Mouse (Mus musculus) MEL-GATA-1-ER (cell line): ENCODE results near the gene Dnajc6.

Experiments
- DNase-seq: peaks from one replicate; pipeline ENCODE4 v3.0.0-alpha.2; 2012; ENCODE audit warnings: low read depth; ENCODE audit errors: extremely low read depth

Gene Dnajc6

DNA sequence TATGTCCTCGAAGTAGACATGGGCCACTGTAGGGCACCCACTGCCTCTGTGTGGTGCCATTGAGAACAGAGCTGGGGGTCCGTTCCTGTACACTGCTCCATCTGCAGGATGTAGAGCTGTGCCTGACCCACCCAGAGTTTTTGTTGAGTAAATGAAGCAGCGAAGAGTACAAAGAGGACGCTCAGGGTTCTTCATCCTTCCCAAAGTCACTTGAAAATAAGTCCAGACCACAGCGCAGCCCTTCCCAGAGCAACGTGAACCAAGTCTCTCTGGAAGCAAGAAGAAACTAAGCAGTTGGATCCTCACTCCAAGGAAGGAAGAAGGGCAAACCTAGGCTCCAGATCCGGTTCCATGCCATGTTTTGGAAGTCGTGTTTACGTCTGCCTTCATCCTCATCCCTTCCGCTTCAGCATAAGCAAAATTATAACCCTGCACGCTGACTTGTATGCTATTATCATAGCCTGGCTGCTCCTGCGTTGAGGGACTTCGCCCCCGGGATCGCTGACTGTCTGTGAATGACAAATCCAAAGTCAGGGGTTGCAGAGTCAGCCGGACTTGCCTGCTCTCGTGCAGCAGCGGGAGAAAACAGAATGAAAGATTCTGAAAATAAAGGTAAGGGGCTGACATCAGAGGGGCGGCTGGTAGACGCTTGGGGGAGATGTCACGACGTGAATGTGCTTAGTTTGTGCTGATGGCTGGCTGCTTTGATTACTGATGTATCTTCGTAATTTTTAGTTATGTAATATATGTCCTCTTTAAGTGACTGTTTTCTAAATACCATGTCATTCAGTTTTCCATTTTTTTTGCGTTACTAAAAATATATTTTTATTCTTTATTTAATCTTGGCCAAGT, 11.3 kb downstream of the Dnajc6 start:
- peak; percentile 76 for DNase-seq

DNA sequence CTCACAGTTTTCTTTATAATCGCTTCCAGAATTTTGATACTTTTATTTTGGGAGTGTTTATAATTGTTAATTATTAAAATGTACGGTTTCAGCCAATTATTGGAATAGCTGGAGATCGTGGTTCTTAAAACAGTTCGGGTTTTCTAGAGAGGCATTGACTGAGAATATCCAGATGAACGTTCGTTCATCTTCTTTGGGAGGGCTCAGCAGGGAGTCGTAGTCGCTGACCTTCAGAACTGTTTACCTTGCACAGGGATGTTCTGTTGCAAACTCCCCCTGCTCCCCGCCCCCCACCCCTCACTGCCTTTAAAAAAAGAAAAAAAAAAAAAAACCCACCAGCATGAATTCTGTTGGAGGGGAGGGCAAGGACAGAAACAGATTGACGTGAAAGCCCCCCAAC, 12.0 kb downstream of the Dnajc6 start:
- DNase-seq: no peak

DNA sequence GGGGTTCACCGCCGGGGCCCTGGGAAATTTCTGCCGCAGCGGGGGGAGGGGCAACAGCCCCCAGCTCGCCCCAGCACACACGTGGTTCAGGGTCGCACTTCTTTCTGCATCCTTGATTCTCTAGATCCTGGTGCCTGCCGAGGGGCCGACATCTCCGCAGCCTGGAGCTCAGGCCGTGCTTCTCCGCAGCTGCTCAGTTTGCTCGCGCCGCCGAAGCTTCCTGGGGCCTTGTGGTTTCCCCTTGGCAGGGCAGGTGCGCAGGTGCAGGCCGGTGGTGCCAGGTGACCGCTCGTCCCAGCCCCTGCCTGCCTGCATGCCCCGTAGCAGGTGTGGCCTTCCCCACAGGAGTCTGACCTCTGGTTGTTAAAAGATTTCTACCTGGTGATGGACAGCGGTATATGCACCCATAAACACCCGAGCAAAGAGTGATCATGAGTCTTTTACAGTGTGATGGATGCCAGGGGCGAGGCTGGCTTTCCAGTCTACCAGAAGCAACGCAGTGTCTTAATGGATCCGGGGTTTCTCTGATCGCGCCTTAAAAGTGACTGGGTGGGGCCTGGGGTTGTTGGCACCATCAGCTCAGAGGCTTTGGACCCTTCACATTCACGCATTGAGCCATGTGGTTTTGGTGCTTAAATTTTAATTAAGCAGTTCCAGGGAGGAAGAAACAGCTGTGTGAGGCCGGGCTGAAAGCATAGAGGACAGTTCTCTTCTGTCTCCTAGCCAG, 12.6 kb downstream of the Dnajc6 start:
- DNase-seq: peak; percentile 44

DNA sequence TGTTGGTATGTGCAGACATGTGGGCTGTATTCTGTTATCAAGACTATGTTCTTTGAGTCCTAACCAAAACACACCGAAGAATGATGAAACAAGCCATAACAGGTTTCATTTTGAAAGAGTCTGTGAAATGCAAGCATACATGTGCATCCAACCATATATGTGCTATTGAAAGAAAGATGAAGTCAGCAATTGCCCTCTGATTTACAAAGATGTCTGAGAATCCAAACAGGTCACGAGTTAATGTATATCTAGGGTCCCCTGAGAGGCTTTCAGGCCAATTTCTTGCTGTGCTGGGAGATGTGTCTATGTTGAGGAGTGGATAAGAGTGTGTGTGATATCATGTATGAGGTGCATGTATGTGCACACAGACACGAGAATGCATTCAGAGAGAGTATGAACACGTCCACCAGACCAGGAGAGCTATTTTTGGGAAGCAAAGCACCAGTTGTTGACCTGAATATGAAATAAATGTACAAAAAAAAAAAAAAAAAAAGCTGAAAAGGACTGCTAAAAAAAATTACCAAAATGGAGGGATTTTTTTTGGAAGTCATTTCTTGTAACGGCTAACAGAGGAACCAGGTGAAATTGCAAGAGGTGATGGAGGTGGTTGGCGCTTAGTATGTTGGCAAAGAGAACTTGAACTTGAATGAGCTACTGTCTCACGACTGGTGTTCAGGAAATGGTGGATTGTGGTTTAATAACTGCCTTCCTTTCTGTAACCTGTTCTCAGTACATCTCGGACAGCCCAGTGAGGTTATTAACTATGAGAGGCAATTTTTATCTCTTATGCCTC, 13.9 kb downstream of the Dnajc6 start:
- peak; percentile 47 for DNase-seq

DNA sequence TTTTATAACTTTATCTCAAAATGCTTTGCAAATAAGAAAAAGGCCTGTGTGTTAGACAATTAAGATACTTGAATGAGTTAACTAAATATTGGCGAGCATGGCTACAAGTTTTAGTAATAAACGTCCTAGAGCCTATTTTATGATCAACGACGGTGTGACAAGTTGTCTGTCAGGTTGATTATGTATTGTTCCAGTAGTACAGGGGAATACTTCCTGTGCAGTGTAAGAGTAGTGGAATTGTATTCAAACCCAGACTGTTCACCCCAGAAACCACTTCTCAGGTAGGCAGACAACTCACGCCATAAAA, 14.4 kb downstream of the Dnajc6 start:
- peak; percentile 49 for DNase-seq

DNA sequence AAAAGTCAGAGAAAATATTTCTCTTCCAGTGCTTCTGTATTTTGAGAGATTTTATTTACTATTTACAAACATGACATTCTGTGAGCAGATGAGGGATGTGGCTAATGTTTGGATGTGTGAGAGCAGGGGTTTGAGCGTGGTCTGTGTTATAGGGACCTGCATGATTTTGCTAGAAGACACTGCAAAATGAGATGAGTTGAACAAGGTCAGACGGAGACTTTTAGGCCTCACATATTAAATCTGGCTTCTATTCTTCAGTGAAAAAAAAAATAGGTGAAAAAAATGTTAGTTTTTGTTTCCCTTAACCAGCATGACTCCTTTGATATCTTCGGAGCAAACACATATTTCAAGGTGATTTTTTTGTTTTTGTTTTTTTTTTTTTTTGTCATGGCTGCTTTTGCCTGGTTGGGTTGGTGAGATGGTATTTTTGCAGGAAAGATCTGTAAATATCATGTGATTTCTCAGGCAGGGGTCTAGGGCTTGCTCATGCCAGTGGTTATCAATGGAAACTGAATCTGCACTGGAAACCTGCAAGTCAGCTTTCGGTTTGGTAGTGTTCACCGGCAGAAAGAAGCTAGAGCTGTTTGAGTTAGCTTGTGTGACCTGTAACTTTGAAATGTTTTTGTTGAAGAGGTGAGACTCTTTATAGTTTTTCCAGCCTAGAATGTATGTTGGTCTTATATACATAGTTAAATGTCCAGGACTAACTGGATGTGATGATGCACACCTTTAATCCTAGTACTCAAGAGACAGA, 15.5 kb downstream of the Dnajc6 start:
- DNase-seq: peak; percentile 55

DNA sequence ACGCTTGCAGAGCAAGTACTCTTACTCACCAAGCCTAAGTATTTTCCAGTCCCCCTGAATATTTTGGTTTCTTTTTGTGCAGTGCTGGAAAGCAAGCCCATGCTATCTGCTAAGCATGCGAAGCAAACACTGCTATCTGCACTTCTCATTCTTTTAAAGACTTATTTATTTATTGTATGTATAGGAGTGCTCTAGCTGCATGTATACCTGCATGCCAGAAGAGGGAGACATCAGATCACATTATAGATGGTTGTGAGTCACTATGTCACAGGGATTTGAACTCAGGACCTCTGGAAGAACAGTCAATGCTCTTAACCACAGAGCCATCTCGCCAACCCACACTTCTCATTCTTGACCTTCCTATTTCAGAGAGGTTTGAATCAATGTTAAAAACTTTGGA, 16.8 kb downstream of the Dnajc6 start:
- no peak for DNase-seq

DNA sequence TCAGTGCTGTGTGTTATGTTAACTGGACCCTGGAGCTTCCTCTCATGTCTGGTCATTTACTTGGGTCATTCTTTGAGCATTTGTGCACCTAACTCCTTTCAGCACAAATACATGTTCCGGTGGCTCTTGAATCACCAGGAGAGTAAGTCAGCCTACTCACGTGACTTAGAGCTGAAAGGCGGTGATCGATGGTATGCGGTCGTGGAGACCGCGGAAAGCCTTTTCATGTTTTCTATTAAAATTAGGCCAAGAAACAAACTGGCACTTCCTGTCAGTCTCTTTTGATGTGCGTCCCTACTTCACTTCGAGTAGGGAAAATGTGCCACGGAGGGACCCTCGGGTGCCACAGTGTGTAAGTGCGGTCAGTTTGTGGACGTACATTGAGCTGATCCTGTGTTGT, 19.4 kb downstream of the Dnajc6 start:
- peak; percentile 49 for DNase-seq

DNA sequence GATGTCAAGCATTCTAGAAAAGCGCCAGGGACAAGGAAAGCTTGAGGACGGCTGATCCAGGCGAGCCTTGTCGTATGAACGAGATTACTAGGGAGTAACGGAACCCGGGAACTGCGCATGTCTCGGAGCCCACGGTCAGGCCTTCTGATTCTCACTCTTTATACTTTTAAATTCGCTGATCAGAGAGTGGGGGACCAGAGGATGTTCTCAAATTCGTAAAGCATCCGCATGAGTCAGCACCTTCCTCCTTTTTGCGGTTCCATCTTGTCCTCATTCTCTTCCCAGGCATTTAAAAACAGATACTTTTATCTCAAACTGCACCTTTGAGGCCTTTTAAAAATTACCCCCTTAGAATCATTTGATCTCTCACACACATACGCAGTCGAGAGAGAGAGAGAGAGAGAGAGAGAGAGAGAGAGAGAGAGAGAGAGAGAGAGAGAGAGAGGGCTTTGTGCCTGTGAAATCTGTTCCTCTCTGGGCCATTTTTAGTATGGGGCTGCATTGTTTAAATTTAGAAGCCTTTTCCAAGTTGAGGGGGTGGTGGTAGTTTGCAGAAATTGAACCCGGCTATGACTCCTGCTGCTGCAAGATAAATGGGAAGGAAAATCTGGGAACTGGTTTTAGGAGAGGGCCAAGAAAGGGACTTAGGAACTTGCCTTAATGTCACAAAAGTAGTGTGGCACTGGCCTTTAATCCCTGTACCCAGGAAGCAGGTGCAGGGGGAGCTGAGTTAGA, 20.2 kb downstream of the Dnajc6 start:
- DNase-seq: peak; percentile 90

DNA sequence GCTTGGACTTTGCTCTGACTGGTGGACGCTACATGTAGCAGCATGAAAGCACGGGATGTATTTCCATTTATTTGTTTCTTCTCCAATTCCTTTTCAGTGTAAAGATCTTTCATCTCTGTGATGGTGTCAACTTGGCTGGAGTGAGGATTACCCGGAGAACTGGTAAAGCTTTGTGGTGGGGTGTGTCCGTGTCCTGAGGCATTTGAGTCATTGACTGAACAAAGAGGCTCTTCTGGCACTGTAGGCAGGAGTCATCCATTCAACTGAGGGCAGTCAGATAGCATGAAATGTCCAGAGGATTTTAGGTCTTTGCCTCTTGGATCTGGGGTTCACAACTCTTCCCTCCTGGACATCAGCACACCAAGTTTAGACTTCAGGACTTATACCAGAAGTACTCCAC, 35.5 kb downstream of the Dnajc6 start:
- DNase-seq: no peak

DNA sequence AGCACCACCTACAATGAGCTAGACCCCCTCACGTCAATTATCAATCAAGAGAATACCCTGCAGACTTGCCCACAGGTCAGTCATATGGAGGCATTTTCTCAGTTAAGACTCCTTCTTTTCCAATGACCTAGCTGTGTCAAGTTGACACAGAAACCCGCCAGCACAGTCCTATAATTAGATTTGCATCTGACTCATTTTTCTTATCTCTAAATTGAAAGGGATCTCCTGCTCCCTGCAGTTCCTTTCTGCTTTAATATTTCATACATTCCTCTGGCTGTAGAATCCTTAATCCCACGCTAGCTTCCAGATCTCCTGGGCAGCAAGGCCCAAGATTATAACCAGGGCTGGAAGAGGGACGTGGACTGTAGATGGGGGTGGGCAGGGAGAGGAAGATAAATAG, 44.1 kb downstream of the Dnajc6 start:
- no peak for DNase-seq

DNA sequence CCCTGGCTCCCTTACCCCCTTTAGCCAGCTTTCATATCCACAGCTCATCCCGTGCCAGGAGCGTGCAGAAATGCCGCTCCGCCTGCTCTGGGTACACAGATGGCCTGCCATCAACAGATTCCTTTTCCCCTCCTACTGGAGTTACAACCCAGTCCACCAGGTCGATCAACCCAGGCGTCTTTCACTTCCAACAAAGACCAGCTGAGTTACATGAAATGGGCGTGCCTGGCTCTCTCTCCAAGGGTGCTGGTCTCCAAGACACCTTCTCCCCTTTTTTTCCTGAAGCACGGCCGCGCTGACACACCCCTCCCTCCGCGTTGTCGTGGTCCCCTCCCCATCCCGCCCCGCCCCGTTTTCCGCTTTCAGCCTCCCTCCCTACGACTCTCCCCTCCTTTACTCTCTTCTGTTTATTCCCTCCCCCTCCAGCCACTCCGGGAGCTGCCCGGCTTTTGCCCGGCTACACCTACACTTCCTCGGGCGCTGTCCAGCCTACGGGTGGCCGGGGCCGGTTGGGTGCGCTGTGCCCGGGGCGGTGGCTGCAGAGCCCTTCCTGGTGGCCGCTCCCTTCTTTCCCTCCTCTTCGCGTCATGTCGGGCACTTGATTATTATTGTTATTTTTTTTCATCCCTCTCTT, 53.6 kb downstream of the Dnajc6 start:
- no peak for DNase-seq

DNA sequence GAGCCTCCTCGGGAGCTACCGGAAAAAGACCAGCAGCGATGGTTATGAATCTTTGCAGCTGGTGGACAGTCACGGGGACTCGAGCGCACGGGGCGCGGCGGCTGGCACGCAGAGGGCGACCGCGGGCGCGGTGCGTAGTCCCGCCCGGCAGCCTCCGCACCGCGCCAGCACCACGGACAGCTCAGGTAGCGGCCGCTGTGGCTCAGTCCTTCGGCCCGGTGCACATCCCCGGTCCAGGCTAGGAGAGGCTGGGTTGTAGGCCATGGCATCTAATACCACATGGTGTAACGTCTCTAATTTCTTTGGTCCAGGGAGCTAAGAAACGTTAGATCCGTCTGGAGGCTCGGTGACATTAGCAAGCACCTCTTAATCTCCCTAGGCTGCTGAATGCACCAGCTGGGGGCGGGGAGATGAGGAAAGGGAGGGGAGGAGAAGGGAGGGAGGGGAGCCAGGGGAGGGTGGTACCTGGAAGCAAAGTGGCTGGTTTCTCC, 54.3 kb downstream of the Dnajc6 start:
- DNase-seq: no peak

DNA sequence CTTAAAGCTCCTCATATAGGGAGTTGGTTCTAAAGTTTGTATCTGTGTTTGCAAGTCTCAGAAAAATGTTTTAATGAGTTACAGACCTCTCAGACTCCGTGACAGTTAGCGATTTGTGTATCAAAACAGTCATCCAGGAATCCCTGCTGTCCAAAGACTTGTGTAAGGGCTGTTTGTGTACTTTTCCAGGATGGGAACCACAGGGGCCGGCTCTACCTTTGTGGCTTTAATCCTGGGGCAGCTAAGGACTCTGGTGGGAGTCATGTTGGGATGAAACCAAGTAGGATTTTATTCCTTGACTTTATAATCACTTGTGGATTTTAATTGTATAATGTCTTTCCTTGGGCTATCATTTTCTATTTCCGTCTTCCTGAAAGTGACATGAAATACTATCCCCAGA, 55.0 kb downstream of the Dnajc6 start:
- no peak for DNase-seq

DNA sequence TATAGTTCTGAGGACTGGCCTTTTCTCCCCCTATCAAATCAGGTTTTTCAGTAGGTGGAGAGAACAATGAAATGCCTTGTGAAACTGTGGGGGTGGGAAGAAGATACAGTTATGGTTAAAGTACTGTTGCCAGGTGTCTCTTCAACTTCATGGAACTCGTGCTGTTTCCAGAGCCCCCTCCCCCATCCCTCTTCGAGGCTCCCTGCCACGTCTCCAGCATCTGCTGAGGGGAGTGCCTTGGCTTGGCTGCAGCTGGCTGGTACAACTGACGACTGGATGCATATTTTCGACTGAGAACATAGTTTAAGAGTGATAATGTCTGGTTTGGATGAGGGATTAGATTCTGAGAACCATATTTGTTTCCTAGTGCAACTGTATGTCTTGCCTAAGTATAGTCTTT, 55.9 kb downstream of the Dnajc6 start:
- DNase-seq: no peak

DNA sequence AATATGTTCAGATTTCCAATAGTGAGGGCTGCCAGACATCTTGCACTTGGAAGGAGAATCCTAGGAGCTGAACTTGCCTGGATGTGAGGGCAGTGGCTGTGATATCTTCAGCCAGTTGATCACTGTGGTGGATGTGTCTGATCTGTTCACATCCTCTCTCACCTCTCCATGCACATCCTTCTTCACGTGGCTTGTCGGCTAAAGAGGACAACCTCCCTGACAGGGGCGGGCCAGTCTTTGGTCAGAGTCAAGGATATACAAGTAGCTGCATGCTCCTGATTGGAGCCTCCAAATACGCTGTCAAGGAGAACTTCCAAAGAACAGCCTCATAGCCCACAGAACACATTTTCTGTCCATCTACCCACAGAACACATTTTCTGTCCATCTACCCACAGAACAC, 58.6 kb downstream of the Dnajc6 start:
- DNase-seq: no peak

DNA sequence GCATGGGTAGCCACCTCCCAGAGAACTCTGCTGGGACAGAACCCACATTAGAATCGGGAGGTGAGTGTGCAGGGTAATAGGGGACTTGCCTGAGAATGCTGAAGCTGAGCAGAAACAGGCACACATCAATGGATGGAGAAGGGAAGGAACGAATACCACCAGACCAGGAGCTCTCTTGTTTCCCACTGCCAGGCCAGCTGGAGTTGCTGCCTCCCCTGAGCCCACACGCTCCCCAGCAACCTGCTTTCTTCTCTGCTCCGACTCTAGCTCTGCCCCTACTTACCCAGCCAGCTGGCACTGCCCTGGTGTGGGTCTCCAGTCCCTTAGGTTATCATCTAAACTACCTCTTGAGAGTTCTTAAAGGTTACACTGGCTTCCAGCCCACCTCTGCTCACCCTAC, 63.7 kb downstream of the Dnajc6 start:
- no peak for DNase-seq

DNA sequence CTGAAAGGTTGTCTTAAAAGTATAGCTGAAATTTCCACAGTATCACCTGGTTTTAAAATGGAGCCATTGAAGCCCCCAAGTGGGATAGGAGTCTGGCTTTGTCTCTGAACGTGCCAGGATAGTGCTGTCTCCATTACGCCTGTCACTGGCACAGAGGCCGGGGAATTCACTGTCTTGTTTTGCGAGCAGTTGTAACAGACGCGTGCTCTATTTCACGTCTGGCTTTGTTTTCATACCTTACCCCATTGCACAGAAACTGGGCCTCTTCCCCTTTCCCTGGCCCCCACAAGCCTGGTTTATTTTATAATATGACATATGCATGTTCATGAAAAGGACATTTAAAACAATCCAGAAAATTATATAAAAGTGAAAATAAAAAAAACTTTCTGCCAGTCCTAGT, 66.4 kb downstream of the Dnajc6 start:
- no peak for DNase-seq

DNA sequence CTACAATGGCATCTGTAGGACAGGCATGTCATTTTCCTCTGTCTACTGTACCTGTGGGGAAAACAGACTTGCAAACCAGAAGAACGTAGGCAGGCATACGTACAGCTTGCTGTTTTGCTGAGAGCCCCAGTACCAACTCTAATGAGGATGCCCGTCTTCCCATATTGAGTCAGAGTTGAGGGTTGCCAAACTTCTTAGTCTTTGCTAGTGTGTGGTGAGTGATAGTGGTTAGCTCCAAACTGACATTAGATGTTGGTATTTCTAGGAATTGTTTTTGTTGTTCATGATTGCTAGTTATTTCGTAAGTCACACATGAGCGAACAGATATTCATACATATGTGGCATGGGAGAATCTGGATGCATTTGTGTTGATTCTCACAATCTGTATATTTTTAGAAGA, 67.2 kb downstream of the Dnajc6 start:
- DNase-seq: no peak

DNA sequence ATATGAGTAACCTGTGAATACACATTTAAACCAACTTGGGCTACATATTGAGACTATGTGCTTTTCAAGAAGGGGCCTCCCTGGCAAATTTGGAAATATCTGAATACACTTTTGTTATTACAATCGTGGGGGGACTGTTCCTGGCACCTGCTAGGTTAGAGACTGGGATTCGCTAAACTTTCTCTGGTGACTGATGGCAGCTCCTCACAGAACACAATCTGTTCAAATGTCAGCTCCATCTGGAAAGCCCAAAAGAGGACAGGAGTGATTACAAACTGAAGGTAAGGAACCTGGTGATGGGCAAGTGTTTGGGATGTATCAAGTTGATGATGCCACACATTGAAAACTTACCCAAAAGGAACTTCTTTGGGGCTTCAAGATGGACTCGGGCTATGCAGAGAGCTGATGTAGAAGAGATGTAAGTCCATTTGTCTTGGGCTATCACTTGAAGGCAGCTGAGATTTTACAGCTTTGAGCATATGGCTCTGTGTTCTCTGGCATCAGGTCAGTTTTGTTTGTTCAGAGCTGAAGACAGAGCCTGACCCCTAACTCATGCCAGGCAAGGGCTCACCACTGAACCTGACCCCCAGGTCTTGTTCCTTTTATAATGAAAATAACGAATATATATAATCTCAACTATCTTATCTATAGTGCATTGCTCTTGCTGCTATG, 68.4 kb downstream of the Dnajc6 start:
- no peak for DNase-seq
